Mouse (Mus musculus) left cerebral cortex, adult 18-20 months (tissue): ENCODE measurements around the gene G3bp1. TPM values are rescaled to one million over a fixed set of nuclear protein-coding genes. Genes with fewer than 3 reads are reported as not detected.

Experiments used
- DNase-seq, 2 experiments: peaks; one replicate each; pipeline ENCODE4 v3.0.0; 2021 to 2022; ENCODE audit warnings: low spot score in 2 of 2, mixed read lengths in 1 of 2
- long read RNA-seq, 2 experiments: library from polyadenylated mRNA; stranded (forward); transcript quantifications; one replicate each; pipeline ENCODE4 v2.0.0; 2021
- total RNA-seq, 2 experiments: library from RNA; stranded (reverse); gene quantifications; 2 replicates each; pipeline ENCODE4 v1.2.3; 2021

The G3bp1 gene
- total RNA-seq, result 10 to 100 TPM; 34.4 to 35.7 TPM
- long read RNA-seq, experiment 1, full-length matches to known transcripts, result 231 of 287 reads
- long read RNA-seq, experiment 1, partial matches to known transcripts, result 8 of 287 reads
- long read RNA-seq, experiment 1, other reads (novel, unspliced or antisense), result 48 of 287 reads
- long read RNA-seq, experiment 2, full-length matches to known transcripts, result 166 of 198 reads
- long read RNA-seq, experiment 2, partial matches to known transcripts, result 2 of 198 reads
- long read RNA-seq, experiment 2, other reads (novel, unspliced or antisense), result 30 of 198 reads

DNA sequence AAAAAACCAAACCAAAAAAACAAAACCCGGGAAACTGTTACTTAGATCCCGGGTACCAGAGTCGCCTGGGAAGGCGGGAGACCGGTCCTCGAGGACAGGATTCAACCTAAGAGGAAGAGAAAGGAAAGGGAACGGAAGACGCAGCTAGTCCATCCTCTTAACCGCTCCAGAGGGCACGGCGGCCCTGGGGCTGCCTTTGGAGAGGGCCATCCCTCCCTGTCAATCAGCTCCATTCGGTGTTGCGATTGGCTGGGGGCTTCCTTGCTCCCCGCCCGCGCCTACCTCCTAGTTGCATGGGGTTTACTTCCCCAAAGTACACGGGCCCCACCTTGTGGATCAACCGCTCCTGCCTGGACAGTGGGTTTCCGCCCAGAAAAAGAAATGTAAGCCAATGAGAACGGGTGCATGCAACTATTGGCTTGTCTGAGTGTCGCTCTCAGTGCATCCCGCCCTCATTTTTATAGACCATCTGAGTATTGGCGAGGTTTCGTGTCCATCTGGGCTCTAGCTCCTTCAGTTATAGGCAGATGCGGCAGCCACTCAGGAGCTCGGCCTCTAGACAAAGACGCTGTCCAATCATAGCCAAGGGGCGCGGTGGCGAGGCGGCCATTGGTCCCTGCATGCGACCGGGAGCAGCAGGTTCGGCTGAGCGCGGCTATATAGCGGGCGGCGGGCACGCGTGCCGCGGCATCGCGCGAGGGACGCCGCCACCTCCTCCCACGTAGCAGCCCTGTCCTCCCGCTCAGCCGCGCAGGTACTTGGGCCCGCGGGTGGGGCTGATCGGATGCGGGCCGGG lies at the start of gene G3bp1:
TSS of gene G3bp1 (plus strand) at position 638 of the 796 bp plus-strand sequence.
- peak; percentile 99 to 100 for DNase-seq

- DNase-seq, result no peak
Measured at GRCm38 (mm10) chr11:55422978-55423377, 46.5 kb upstream of the G3bp1 start, which contains the start of gene Sparc. Gene Sparc (minus strand): TSS chr11:55423183.

- DNase-seq, result no peak
Measured at GRCm38 (mm10) chr11:55423756-55424155, 45.7 kb upstream of the G3bp1 start.

DNA sequence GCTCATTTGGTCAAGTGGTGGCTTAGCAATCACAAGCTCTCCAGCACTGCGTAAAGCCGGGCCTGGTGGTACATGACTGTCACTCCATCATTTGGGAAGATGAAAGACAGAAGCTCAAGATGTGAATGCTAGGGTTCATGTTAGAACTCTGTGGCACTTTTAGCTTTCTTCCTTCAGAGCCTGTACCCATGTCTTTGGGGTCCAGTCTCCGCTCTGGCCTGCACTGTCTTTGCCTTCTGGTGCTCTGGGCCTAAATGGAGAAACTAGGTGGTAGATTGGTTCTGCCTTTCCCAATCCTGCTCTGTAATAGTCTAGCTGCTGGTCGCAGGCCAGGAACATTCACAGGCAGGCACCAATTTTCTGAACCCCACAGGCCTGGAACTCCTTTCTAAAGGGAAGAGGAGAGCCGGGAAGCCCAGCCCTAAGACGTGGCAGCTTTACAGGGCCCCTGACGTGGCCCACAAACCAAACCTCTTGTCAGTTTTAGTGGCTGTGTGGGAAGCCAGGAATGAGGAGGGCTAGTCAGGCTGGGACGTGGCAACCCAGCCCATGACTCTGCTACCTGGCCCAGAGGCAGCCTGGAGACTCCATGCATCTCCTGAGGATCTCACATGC lies 44.6 kb upstream of the G3bp1 start:
- no peak for DNase-seq

- DNase-seq, result no peak
Measured at GRCm38 (mm10) chr11:55428186-55429012, 41.1 kb upstream of the G3bp1 start.

- DNase-seq, result no peak
Measured at GRCm38 (mm10) chr11:55429973-55430372, 39.5 kb upstream of the G3bp1 start.

DNA sequence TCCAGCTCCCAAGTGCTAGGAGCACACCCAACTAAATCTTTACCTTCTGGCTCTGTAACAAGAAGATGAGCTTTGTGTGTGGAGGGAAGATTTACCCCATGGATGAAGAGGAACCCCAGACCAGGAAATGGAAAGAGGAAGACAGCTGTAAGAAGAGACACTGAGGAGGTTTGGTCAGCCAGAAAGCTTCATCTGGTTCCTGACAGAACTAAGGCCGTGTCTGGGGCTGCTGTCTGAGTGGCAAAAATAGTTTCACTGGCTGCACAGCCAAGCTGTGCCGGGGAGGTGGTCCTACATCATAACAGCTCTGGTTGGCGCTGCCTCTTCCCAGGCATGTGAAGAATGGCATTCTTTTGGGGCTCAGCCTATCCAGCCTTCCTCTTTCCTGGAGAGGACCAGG lies 36.5 kb upstream of the G3bp1 start:
- DNase-seq, result no peak

DNA sequence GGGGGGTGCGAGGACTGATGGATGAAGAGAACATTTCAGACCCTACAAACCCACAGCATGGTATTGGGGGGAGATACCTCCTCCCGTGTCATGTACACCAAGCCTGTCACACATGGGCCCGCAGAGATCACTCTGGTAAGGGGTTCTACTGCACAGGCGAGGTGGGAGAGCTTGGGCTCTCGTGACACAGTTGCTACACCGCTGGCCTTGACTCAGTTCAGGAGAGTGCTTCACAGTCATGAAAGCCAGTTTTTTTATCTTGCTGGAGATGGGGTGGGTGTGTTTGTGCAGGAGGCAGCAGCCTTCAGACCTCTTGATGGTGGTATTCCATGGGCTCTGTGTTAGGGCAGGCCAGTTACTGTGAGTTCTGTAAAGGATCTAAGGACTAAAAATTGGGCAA lies 33.4 kb upstream of the G3bp1 start:
- no peak for DNase-seq

- DNase-seq, result peak in 1 of 2 experiments; percentile 26
Measured at GRCm38 (mm10) chr11:55438031-55438430, 31.5 kb upstream of the G3bp1 start.

GRCm38 (mm10) chr11:55439718-55440117 lies 29.8 kb upstream of the G3bp1 start:
- no peak for DNase-seq

GRCm38 (mm10) chr11:55444772-55445171 lies 24.7 kb upstream of the G3bp1 start:
- peak; percentile 28 to 50 for DNase-seq

GRCm38 (mm10) chr11:55446579-55446978 lies 22.9 kb upstream of the G3bp1 start:
- DNase-seq, result peak; percentile 86 to 88

GRCm38 (mm10) chr11:55449531-55449930 lies 20.0 kb upstream of the G3bp1 start:
- DNase-seq, result no peak

DNA sequence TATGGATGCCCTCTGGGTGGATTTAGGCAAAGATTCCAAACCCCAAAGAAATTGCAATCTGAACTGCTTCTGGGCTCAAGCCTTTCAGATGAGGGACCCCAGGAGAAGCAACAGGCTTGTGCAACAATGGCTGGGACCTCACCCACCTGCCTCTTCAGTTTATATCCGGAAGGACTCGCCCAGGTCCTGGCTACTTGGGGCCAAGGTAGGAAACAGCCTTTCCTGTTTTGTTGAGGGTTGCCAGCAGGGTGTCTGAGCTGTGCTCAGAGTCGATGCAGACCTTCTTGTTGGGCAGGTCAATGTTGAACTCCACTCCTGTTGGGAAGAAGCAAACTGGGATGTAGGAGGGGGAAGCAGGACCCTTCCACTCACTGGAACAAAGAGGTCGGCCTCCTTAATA lies 19.2 kb upstream of the G3bp1 start:
- no peak for DNase-seq

DNA sequence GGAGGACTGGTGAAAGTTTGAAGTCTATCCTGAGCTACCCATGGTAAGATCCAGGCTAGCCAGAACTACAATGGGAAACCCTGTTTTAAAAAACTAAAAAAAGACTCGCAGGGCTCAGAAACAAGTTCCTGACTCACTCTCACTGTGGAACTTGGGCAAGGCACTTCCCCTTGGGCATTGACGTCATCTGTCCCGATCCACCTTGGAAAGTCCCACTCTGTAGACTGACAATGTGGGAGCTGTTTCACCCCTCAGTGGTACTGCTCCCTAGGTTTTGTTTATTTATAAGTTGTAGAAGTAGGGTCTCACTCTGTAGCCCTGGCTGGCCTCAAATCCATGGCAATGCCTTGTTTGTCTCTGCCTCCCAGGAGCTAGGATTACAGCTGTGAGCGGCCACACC lies 15.8 kb upstream of the G3bp1 start:
- DNase-seq, result no peak

DNA sequence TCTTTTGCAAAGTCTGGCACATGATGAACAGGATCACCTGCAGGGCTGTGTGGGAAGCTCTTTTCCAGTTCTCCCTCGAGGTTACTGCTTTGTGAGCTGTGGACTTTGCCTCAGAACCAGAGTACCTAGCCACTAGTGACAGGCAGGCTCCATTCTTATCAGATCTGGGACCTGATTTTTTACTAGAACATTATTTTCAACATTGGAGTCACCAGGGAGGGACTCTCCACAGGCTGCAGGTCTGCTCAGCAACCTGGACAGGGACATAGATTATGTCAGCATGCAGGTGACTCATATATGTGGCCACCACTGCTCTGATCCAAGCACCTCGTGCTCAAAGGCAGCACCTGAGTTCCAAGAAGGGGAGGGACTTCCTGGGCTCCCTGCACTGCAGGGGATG lies 14.3 kb upstream of the G3bp1 start:
- no peak for DNase-seq

GRCm38 (mm10) chr11:55458501-55458900 lies 11.0 kb upstream of the G3bp1 start:
- DNase-seq, result no peak

GRCm38 (mm10) chr11:55459850-55460558 lies 9.5 kb upstream of the G3bp1 start:
- no peak for DNase-seq

DNA sequence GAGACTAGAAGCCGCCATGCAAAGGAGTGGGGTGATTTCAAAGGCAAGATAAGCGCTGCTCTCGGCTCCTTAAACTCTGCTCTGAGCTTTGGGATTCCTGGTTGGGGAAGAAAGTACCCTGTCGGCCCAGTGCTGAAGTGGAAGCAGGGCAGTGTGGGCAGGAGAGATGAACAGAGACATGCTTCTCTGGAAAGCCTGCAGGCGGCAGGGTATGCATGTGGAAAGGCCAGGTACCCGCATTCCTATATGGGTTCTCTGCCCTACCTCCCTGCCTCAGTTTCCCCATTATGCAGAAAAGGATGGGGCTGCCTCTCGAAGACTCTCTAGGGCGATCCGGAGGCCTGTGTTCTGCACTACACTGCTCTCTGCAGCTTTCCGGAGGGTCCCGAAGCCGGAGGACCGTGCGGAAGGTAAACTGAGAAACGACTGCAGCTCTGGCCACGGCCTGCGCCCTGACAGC lies 8.9 kb upstream of the G3bp1 start:
- peak in 1 of 2 experiments; percentile 12 for DNase-seq

- peak; percentile 90 to 94 for DNase-seq
Measured at GRCm38 (mm10) chr11:55461019-55461645, 8.4 kb upstream of the G3bp1 start, which contains the start of gene Atox1. Gene Atox1 (minus strand): TSS chr11:55461239.
